Mouse (Mus musculus) MEL (cell line): ENCODE results near the gene Ikzf2. TPM values are rescaled to one million over a fixed set of nuclear protein-coding genes. Genes with fewer than 3 reads are reported as not detected.

ENCODE experiments used
- DNase-seq: peaks from one replicate; pipeline ENCODE4 v3.0.0; 2011; ENCODE audit warnings: low read depth, low spot score
- H3K27ac ChIP-seq: 2 replicates; pipeline ENCODE4 v1.5.1; 2012; ENCODE audit warnings: low read depth, mild to moderate bottlenecking, control low read depth, low read length, moderate library complexity; ENCODE audit not compliant: control insufficient read depth
- H3K27me3 ChIP-seq, 2 experiments: fragments of 150-350 bp in 1 of 2; sonication (generic) in 1 of 2; 2 replicates each; pipeline ENCODE4 v1.6.1; 2012; ENCODE audit warnings: low read length in 2 of 2, mild to moderate bottlenecking in 2 of 2, improper control_type of control experiment in 1 of 2, moderate library complexity in 1 of 2; ENCODE audit not compliant: insufficient read depth in 2 of 2, control insufficient read depth in 1 of 2
- H3K36me3 ChIP-seq, 2 experiments: 2 replicates each; pipeline ENCODE4 v1.6.1; 2012 to 2014; ENCODE audit warnings: low read length in 2 of 2, improper control_type of control experiment in 1 of 2, inconsistent platforms in 1 of 2, mild to moderate bottlenecking in 1 of 2; ENCODE audit not compliant: insufficient read depth in 2 of 2, control insufficient read depth in 1 of 2
- H3K4me1 ChIP-seq, 2 experiments: fragments of 150-350 bp in 1 of 2; sonication (generic) in 1 of 2; 2 replicates each; pipeline ENCODE4 v1.6.1; 2012; ENCODE audit warnings: low read length in 2 of 2, improper control_type of control experiment in 1 of 2, mild to moderate bottlenecking in 1 of 2; ENCODE audit not compliant: insufficient read depth in 2 of 2, control insufficient read depth in 1 of 2
- H3K4me3 ChIP-seq, 2 experiments: fragments of 150-350 bp in 1 of 2; sonication (generic) in 1 of 2; 2 replicates each; pipeline ENCODE4 v1.5.1; 2012; ENCODE audit warnings: low read depth in 2 of 2, low read length in 2 of 2, mild to moderate bottlenecking in 2 of 2, moderate library complexity in 2 of 2, control low read depth in 1 of 2, improper control_type of control experiment in 1 of 2; ENCODE audit not compliant: control insufficient read depth in 1 of 2, insufficient read depth in 1 of 2
- H3K79me2 ChIP-seq: 2 replicates; pipeline ENCODE4 v1.6.1; 2012; ENCODE audit warnings: mild to moderate bottlenecking, low read length, moderate library complexity; ENCODE audit not compliant: control insufficient read depth, poor library complexity, insufficient read depth
- H3K9ac ChIP-seq: 2 replicates; pipeline ENCODE4 v1.6.1; 2012; ENCODE audit warnings: low read depth, mild to moderate bottlenecking, control low read depth, low read length, moderate library complexity; ENCODE audit not compliant: control insufficient read depth, poor library complexity, severe bottlenecking
- H3K9me3 ChIP-seq: fragments of 150-350 bp; sonication (generic); replicated peaks from 2 replicates; pipeline ENCODE4 v1.6.1; 2012; ENCODE audit warnings: mild to moderate bottlenecking, low read length, improper control_type of control experiment, moderate library complexity; ENCODE audit not compliant: insufficient read depth
- BHLHE40 ChIP-seq: IDR thresholded peaks from 2 replicates; pipeline ENCODE4 v1.6.1; 2012; ENCODE audit warnings: low read depth, mild to moderate bottlenecking, inconsistent platforms, low read length, improper control_type of control experiment, borderline replicate concordance
- CHD2 ChIP-seq: IDR thresholded peaks from 2 replicates; pipeline ENCODE4 v1.6.1; 2011; ENCODE audit warnings: low read length, improper control_type of control experiment
- E2F4 ChIP-seq: IDR thresholded peaks from 2 replicates; pipeline ENCODE4 v1.6.1; 2011; ENCODE audit warnings: low read depth, low read length, improper control_type of control experiment, borderline replicate concordance
- ELF1 ChIP-seq: IDR thresholded peaks from 2 replicates; pipeline ENCODE4 v1.6.1; 2014; ENCODE audit warnings: low read depth, mild to moderate bottlenecking, inconsistent platforms, low read length, improper control_type of control experiment, moderate library complexity
- EP300 ChIP-seq, 2 experiments: IDR thresholded peaks; 2 replicates each; pipeline ENCODE4 v1.6.1; 2011; ENCODE audit warnings: improper control_type of control experiment in 2 of 2, low read length in 2 of 2, low read depth in 1 of 2, mild to moderate bottlenecking in 1 of 2
- ETS1 ChIP-seq: IDR thresholded peaks from 2 replicates; pipeline ENCODE4 v1.6.1; 2012; ENCODE audit warnings: low read depth, mild to moderate bottlenecking, inconsistent platforms, low read length, improper control_type of control experiment, moderate library complexity
- GATA1 ChIP-seq: IDR thresholded peaks from 2 replicates; pipeline ENCODE4 v1.6.1; 2011; ENCODE audit warnings: low read depth, low read length, improper control_type of control experiment
- HCFC1 ChIP-seq: IDR thresholded peaks from 2 replicates; pipeline ENCODE4 v1.6.1; 2012; ENCODE audit warnings: low read depth, mild to moderate bottlenecking, inconsistent platforms, low read length, improper control_type of control experiment, moderate library complexity
- JUND ChIP-seq: IDR thresholded peaks from 2 replicates; pipeline ENCODE4 v1.6.1; 2011; ENCODE audit warnings: low read depth, mild to moderate bottlenecking, improper control_type of control experiment, low read length
- KAT2A ChIP-seq: conservative IDR thresholded peaks from 2 replicates; pipeline ENCODE4 v1.6.1; 2012; ENCODE audit warnings: low read depth, low read length, improper control_type of control experiment, inconsistent platforms
- MAX ChIP-seq: IDR thresholded peaks from 2 replicates; pipeline ENCODE4 v1.6.1; 2011; ENCODE audit warnings: low read length, improper control_type of control experiment
- MAZ ChIP-seq: IDR thresholded peaks from 2 replicates; pipeline ENCODE4 v1.6.1; 2012; ENCODE audit warnings: low read depth, mild to moderate bottlenecking, inconsistent platforms, low read length, improper control_type of control experiment
- MEF2A ChIP-seq: IDR thresholded peaks from 2 replicates; pipeline ENCODE4 v1.6.1; 2014; ENCODE audit warnings: low read depth, mild to moderate bottlenecking, inconsistent platforms, low read length, improper control_type of control experiment; ENCODE audit not compliant: poor library complexity, insufficient replicate concordance, severe bottlenecking; ENCODE audit errors: extremely low read depth
- MXI1 ChIP-seq: IDR thresholded peaks from 2 replicates; pipeline ENCODE4 v1.6.1; 2011; ENCODE audit warnings: mild to moderate bottlenecking, low read depth, low read length, improper control_type of control experiment
- MYB ChIP-seq: IDR thresholded peaks from 2 replicates; pipeline ENCODE4 v1.6.1; 2011; ENCODE audit warnings: mild to moderate bottlenecking, low read depth, low read length, improper control_type of control experiment
- NELFE ChIP-seq: IDR thresholded peaks from 2 replicates; pipeline ENCODE4 v1.6.1; 2011; ENCODE audit warnings: low read depth, low read length, improper control_type of control experiment
- NRF1 ChIP-seq: IDR thresholded peaks from 2 replicates; pipeline ENCODE4 v1.6.1; 2014; ENCODE audit warnings: low read depth, mild to moderate bottlenecking, inconsistent platforms, low read length, improper control_type of control experiment, moderate library complexity; ENCODE audit not compliant: poor library complexity, insufficient read depth, severe bottlenecking
- POLR2A ChIP-seq, 2 experiments: IDR thresholded peaks; 2 replicates each; pipeline ENCODE4 v1.6.1; 2011 to 2012; ENCODE audit warnings: low read length in 2 of 2, mild to moderate bottlenecking in 2 of 2, control low read depth in 1 of 2, improper control_type of control experiment in 1 of 2, low read depth in 1 of 2, moderate library complexity in 1 of 2; ENCODE audit not compliant: control insufficient read depth in 1 of 2, insufficient read depth in 1 of 2, poor library complexity in 1 of 2
- POLR2AphosphoS2 ChIP-seq: IDR thresholded peaks from 2 replicates; pipeline ENCODE4 v1.6.1; 2011; ENCODE audit warnings: low read length, improper control_type of control experiment
- POLR2AphosphoS5 ChIP-seq: IDR thresholded peaks from 2 replicates; pipeline ENCODE4 v1.6.1; 2012; ENCODE audit warnings: low read depth, borderline replicate concordance, mild to moderate bottlenecking, inconsistent platforms, low read length, moderate library complexity, mixed read lengths
- RAD21 ChIP-seq: IDR thresholded peaks from 2 replicates; pipeline ENCODE4 v1.6.1; 2011; ENCODE audit warnings: mild to moderate bottlenecking, low read depth, low read length, improper control_type of control experiment
- RCOR1 ChIP-seq: IDR thresholded peaks from 2 replicates; pipeline ENCODE4 v1.6.1; 2012; ENCODE audit warnings: low read depth, mild to moderate bottlenecking, inconsistent platforms, low read length, improper control_type of control experiment
- SIN3A ChIP-seq: IDR thresholded peaks from 2 replicates; pipeline ENCODE4 v1.6.1; 2012; ENCODE audit warnings: low read length, improper control_type of control experiment, inconsistent platforms
- TAL1 ChIP-seq: IDR thresholded peaks from 2 replicates; pipeline ENCODE4 v1.6.1; 2012; ENCODE audit warnings: mild to moderate bottlenecking, inconsistent platforms, low read length, moderate library complexity, mixed read lengths
- TBP ChIP-seq: IDR thresholded peaks from 2 replicates; pipeline ENCODE4 v1.8.0; 2011; ENCODE audit warnings: low read depth, low read length, improper control_type of control experiment
- TCF12 ChIP-seq: IDR thresholded peaks from 2 replicates; pipeline ENCODE4 v1.6.1; 2014; ENCODE audit warnings: low read depth, mild to moderate bottlenecking, inconsistent platforms, low read length, improper control_type of control experiment, moderate library complexity
- UBTF ChIP-seq: IDR thresholded peaks from 2 replicates; pipeline ENCODE4 v1.6.1; 2012; ENCODE audit warnings: low read depth, mild to moderate bottlenecking, inconsistent platforms, low read length, improper control_type of control experiment, moderate library complexity, borderline replicate concordance; ENCODE audit not compliant: insufficient read depth
- USF1 ChIP-seq: IDR thresholded peaks from 2 replicates; pipeline ENCODE4 v1.6.1; 2014; ENCODE audit warnings: low read depth, mild to moderate bottlenecking, inconsistent platforms, low read length, improper control_type of control experiment, moderate library complexity
- USF2 ChIP-seq, 2 experiments: IDR thresholded peaks; 2 replicates each; pipeline ENCODE4 v1.6.1; 2011 to 2012; ENCODE audit warnings: improper control_type of control experiment in 2 of 2, low read length in 2 of 2, borderline replicate concordance in 1 of 2, inconsistent platforms in 1 of 2, low read depth in 1 of 2, mild to moderate bottlenecking in 1 of 2; ENCODE audit not compliant: insufficient read depth in 1 of 2
- ZC3H11A ChIP-seq: IDR thresholded peaks from 2 replicates; pipeline ENCODE4 v1.6.1; 2012; ENCODE audit warnings: low read depth, mild to moderate bottlenecking, inconsistent platforms, low read length, improper control_type of control experiment
- ZKSCAN1 ChIP-seq: IDR thresholded peaks from 2 replicates; pipeline ENCODE4 v1.6.1; 2012; ENCODE audit warnings: low read depth, mild to moderate bottlenecking, inconsistent platforms, low read length, improper control_type of control experiment, moderate library complexity
- ZMIZ1 ChIP-seq: IDR thresholded peaks from 2 replicates; pipeline ENCODE4 v1.6.1; 2012; ENCODE audit warnings: low read depth, mild to moderate bottlenecking, inconsistent platforms, low read length, improper control_type of control experiment, moderate library complexity
- ZNF384 ChIP-seq: IDR thresholded peaks from 2 replicates; pipeline ENCODE4 v1.6.1; 2012; ENCODE audit warnings: low read depth, mild to moderate bottlenecking, inconsistent platforms, low read length, improper control_type of control experiment
- polyA plus RNA-seq, 2 experiments: library from polyadenylated mRNA; stranded (reverse) in 1 of 2; unstranded in 1 of 2; fragments of >175 nt in 1 of 2; fragments of >200 nt in 1 of 2; gene quantifications; 2 replicates each; pipeline versions ENCODE4 v1.2.1 to v1.2.4; 2012; ENCODE audit warnings: low replicate concordance in 2 of 2, low read depth in 1 of 2; ENCODE audit not compliant: insufficient read length in 2 of 2, insufficient read depth in 1 of 2, missing spikeins in 1 of 2
- total RNA-seq: library from RNA; depleted of rRNA; stranded (reverse); fragments of 300-350 nt; gene quantifications from 2 replicates; pipeline ENCODE4 v1.2.3, GENCODE M21; 2012

The Ikzf2 gene
- total and polyA plus RNA-seq, 3 experiments: 2.9 to 5.6 TPM; not detected in 1

- H3K4me3 ChIP-seq: no peak overlapping the region
- H3K36me3 ChIP-seq: peaks cover 0 to 19% of the 10 kb centered on the region in 2 experiments; a peak in 2 of 4 replicates
- no peak overlapping the region for H3K27ac ChIP-seq
- H3K79me2 ChIP-seq: peaks cover 2% of the 10 kb centered on the region; the same call in 1 of the 2 replicates
- DNase-seq: peak; percentile 27
- H3K27me3 ChIP-seq: no peaks in the 10 kb centered on the region
- no peaks in the 10 kb centered on the region for H3K9me3 ChIP-seq
- H3K4me1 ChIP-seq: peaks cover 6 to 8% of the 10 kb centered on the region in 2 experiments; a peak in 3 of 4 replicates
- no peak for TF ChIP-seq ZKSCAN1
- no peak for TF ChIP-seq RAD21
- peak; percentile 73 for TF ChIP-seq GATA1
- TF ChIP-seq USF1: no peak
- TF ChIP-seq UBTF: no peak
- TF ChIP-seq MAX: no peak
- no peak for TF ChIP-seq E2F4
- no peak for TF ChIP-seq ELF1
- no peak for TF ChIP-seq BHLHE40
- TF ChIP-seq JUND: no peak
- TF ChIP-seq NRF1: no peak
- no peak for TF ChIP-seq CHD2
- no peak for TF ChIP-seq NELFE
- TF ChIP-seq POLR2AphosphoS2: no peak
- no peak for TF ChIP-seq ZC3H11A
- TF ChIP-seq MXI1: no peak
- TF ChIP-seq EP300 (IDR thresholded peaks at IDR 0.05; ENCODE audit: low read depth in 1 of 2, low read length in 2 of 2): peak; percentile 41 to 46; a peak in 2 of 4 replicates
- no peak for TF ChIP-seq MYB
- no peak for TF ChIP-seq TBP
- no peak for TF ChIP-seq ZMIZ1
- TF ChIP-seq ETS1: 0 out of 2 replicates have a peak, but pooled peaks have one; percentile 14
- no peak for TF ChIP-seq HCFC1
- TF ChIP-seq MAZ: no peak
- peak; percentile 63; the same call in 1 of the 2 replicates for TF ChIP-seq RCOR1
- no peak for TF ChIP-seq POLR2A (IDR thresholded peaks at IDR 0.05; ENCODE audit: control insufficient read depth in 1 of 2, insufficient read depth in 1 of 2, low read depth in 1 of 2, low read length in 2 of 2, poor library complexity in 1 of 2)
- TF ChIP-seq MEF2A: no peak
- no peak for TF ChIP-seq TAL1
- TF ChIP-seq ZNF384: peak; percentile 87
- TF ChIP-seq POLR2AphosphoS5: no peak
- no peak for TF ChIP-seq SIN3A
- no peak for TF ChIP-seq KAT2A
- 0 out of 2 replicates have a peak, but pooled peaks have one; percentile 42 for TF ChIP-seq TCF12
- no peak for TF ChIP-seq USF2 (IDR thresholded peaks at IDR 0.05; ENCODE audit: borderline replicate concordance in 1 of 2, insufficient read depth in 1 of 2, low read depth in 1 of 2, low read length in 2 of 2)
- H3K9ac ChIP-seq: no peak overlapping the region
These were observed 19.6 kb downstream of the Ikzf2 start for GRCm38 (mm10) chr1:69667456-69667855.
